Mouse (Mus musculus) liver, postnatal 0 days (tissue): ENCODE data around the gene Wdr95. TPM values are rescaled to one million over a fixed set of nuclear protein-coding genes. Genes with fewer than 3 reads are reported as not detected.

Experiments
- ATAC-seq: fragments of 200-750 bp; cut with Nextera tagmentation; 2 replicates; pipeline ENCODE4 v1.8.0; 2017; ENCODE audit warnings: mild to moderate bottlenecking, moderate library complexity
- DNase-seq: peaks from one replicate; pipeline ENCODE4 v3.0.0-alpha.2; 2016
- H3K27ac ChIP-seq: fragments of 300-500 bp; sonication (generic); 2 replicates; pipeline ENCODE4 v1.5.1; 2014; ENCODE audit warnings: antibody characterized with exemption, moderate library complexity, mild to moderate bottlenecking, low read depth
- H3K27me3 ChIP-seq: fragments of 300-500 bp; sonication (generic); 2 replicates; pipeline ENCODE4 v1.6.1; 2014; ENCODE audit warnings: low read length, control low read depth, mixed read lengths; ENCODE audit not compliant: insufficient read depth
- H3K36me3 ChIP-seq: fragments of 300-500 bp; sonication (generic); replicated peaks from 2 replicates; pipeline ENCODE4 v1.6.1; 2014; ENCODE audit warnings: mild to moderate bottlenecking, control low read depth, low read length, moderate library complexity, mixed read lengths; ENCODE audit not compliant: insufficient read depth
- H3K4me1 ChIP-seq: fragments of 300-500 bp; sonication (generic); 2 replicates; pipeline ENCODE4 v1.6.1; 2014; ENCODE audit warnings: antibody characterized with exemption, mild to moderate bottlenecking, control low read depth; ENCODE audit not compliant: insufficient read depth
- H3K4me2 ChIP-seq: fragments of 300-500 bp; sonication (generic); 2 replicates; pipeline ENCODE4 v1.6.1; 2014; ENCODE audit warnings: low read depth, mild to moderate bottlenecking, low read length, moderate library complexity, mixed read lengths
- H3K4me3 ChIP-seq: fragments of 300-500 bp; sonication (generic); 2 replicates; pipeline ENCODE4 v1.5.1; 2014; ENCODE audit warnings: low read depth, low read length
- H3K9ac ChIP-seq: fragments of 300-500 bp; sonication (generic); replicated peaks from 2 replicates; pipeline ENCODE4 v1.6.1; 2014; ENCODE audit warnings: mild to moderate bottlenecking, moderate library complexity
- H3K9me3 ChIP-seq: fragments of 300-500 bp; sonication (generic); 2 replicates; pipeline ENCODE4 v1.6.1; 2016; ENCODE audit warnings: mild to moderate bottlenecking, control low read depth, low read length, mixed read lengths
- CTCF ChIP-seq: sonication (generic); IDR thresholded peaks from 2 replicates; pipeline ENCODE4 v1.5.1; 2016; ENCODE audit warnings: antibody characterized with exemption, low read depth
- EP300 ChIP-seq: IDR thresholded peaks from 2 replicates; pipeline ENCODE4 v1.6.1; 2016; ENCODE audit warnings: antibody characterized with exemption, low read depth, mild to moderate bottlenecking
- WGBS: fragments of 180-500 bp; shearing (Covaris S2); extraction: QIAGEN DNeasy Blood & Tissue Kit; methylation state at CpG from one replicate; pipeline ENCODE4 v1.1.7; 2014; ENCODE audit not compliant: insufficient replicate concordance; 5-methylcytosine and 5-hydroxymethylcytosine counted together
- polyA plus RNA-seq: library from polyadenylated mRNA; unstranded; fragments of >200 nt; fragmentation: Nextera tagmentation; extraction: Ambion mirVana; gene quantifications from 2 replicates; pipeline ENCODE4 v1.2.1, GENCODE M21; 2015

Wdr95 gene
- polyA plus RNA-seq, 1 experiment from 2014 or later = not detected

- H3K27ac ChIP-seq = no peak overlapping the region
- WGBS = 51% methylated on average over 11 of the region's 11 CpGs
- no peaks in the 10 kb centered on the region for H3K4me1 ChIP-seq
- H3K9ac ChIP-seq = no peak overlapping the region
- no peaks in the 10 kb centered on the region for H3K27me3 ChIP-seq
- TF ChIP-seq EP300 = no peak
- no peaks in the 10 kb centered on the region for H3K36me3 ChIP-seq
- DNase-seq (no peak), ATAC-seq (no peak)
- no peak overlapping the region for H3K4me2 ChIP-seq
- H3K9me3 ChIP-seq = no peaks in the 10 kb centered on the region
- no peak overlapping the region for H3K4me3 ChIP-seq
These were observed 32.6 kb downstream of the Wdr95 start for GRCm38 (mm10) chr5:149560903-149561588.

GRCm38 (mm10) chr5:149566026-149566425, 37.5 kb downstream of the Wdr95 start:
- WGBS = 63% methylated on average over 11 of the region's 11 CpGs
- no peak for TF ChIP-seq CTCF

GRCm38 (mm10) chr5:149566957-149567356, 38.5 kb downstream of the Wdr95 start:
- peak; percentile 83 for ATAC-seq

More at GRCm38 (mm10) chr5:149566026-149566425, 37.5 kb downstream of the Wdr95 start:
- no peak overlapping the region for H3K4me3 ChIP-seq
- H3K9ac ChIP-seq = no peak overlapping the region
- no peak for ATAC-seq
- H3K4me1 ChIP-seq = no peaks in the 10 kb centered on the region
- H3K4me2 ChIP-seq = no peak overlapping the region
- no peaks in the 10 kb centered on the region for H3K27me3 ChIP-seq
- H3K36me3 ChIP-seq = no peaks in the 10 kb centered on the region
- H3K27ac ChIP-seq = no peak overlapping the region
- no peaks in the 10 kb centered on the region for H3K9me3 ChIP-seq
- DNase-seq = no peak

DNA sequence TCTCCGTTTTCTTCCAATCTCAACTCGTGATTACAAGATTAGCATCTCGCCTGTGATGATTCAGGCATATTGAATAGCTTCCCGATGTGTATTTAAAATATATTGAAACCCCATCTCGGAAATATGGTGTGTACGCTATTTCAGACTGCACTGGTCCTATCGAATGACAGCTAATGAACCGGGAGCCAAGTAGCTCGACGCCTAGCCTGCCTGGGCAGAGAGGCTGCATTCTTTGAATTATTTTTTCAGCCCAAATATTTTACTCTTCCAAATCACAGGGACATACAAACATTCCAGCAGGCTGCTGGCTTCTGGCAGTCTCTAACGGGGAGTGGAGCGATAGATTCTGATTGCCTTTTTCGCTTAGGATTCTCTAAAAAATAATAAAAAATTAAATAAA, 40.5 kb downstream of the Wdr95 start:
- ATAC-seq (no peak), DNase-seq (no peak)
- 77% methylated on average over 13 of the region's 13 CpGs for WGBS
- H3K4me1 ChIP-seq = no peaks in the 10 kb centered on the region
- no peak overlapping the region for H3K27ac ChIP-seq
- H3K27me3 ChIP-seq = no peaks in the 10 kb centered on the region
- no peaks in the 10 kb centered on the region for H3K36me3 ChIP-seq
- no peak overlapping the region for H3K4me3 ChIP-seq
- H3K9me3 ChIP-seq = no peaks in the 10 kb centered on the region
- no peak overlapping the region for H3K4me2 ChIP-seq
- no peak overlapping the region for H3K9ac ChIP-seq
- TF ChIP-seq CTCF (no peak), EP300 (no peak)

More at GRCm38 (mm10) chr5:149566957-149567356, 38.5 kb downstream of the Wdr95 start:
- H3K4me2 ChIP-seq = no peak overlapping the region
- no peak for DNase-seq
- H3K36me3 ChIP-seq = no peaks in the 10 kb centered on the region
- WGBS = 74% methylated on average over 5 of the region's 5 CpGs
- no peaks in the 10 kb centered on the region for H3K9me3 ChIP-seq
- H3K27me3 ChIP-seq = no peaks in the 10 kb centered on the region
- H3K4me1 ChIP-seq = no peaks in the 10 kb centered on the region
- no peak overlapping the region for H3K9ac ChIP-seq
- TF ChIP-seq EP300 = 0 out of 2 replicates have a peak, but pooled peaks have one; percentile 49
- no peak for TF ChIP-seq CTCF
- no peak overlapping the region for H3K27ac ChIP-seq
- H3K4me3 ChIP-seq = no peak overlapping the region

GRCm38 (mm10) chr5:149576977-149577376, 48.5 kb downstream of the Wdr95 start:
- no peaks in the 10 kb centered on the region for H3K9me3 ChIP-seq
- DNase-seq (no peak), ATAC-seq (no peak)
- no peak overlapping the region for H3K27ac ChIP-seq
- no peaks in the 10 kb centered on the region for H3K36me3 ChIP-seq
- TF ChIP-seq EP300 (no peak), CTCF (no peak)
- H3K4me1 ChIP-seq = no peaks in the 10 kb centered on the region
- no peaks in the 10 kb centered on the region for H3K27me3 ChIP-seq
- H3K4me3 ChIP-seq = no peak overlapping the region
- H3K4me2 ChIP-seq = no peak overlapping the region
- no peak overlapping the region for H3K9ac ChIP-seq
- WGBS = 51% methylated on average over 10 of the region's 10 CpGs

DNA sequence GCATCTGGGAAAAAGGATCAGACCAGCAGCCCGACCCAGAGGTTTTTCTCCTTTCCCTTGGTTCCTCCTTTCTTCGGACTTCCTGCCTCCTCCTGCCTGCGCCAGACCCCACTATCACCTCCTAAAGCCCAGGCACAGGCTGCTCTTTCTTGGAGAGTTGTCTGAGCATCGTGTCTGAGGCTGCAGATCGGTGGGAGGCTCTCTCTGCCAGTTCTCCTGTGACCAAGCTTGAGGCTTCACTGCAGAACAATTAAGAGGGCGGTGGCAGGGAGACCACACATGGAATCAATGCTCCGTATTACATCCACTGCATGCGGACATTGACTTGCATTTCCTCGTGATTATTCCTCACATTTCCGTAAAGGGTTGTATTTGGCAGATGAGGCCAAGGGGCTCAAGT, 49.0 kb downstream of the Wdr95 start:
- Histone ChIP-seq H3K4me2 (no peak overlapping the region), H3K4me1 (no peaks in the 10 kb centered on the region), H3K9me3 (no peaks in the 10 kb centered on the region), H3K36me3 (no peaks in the 10 kb centered on the region), H3K4me3 (no peak overlapping the region), H3K27ac (no peak overlapping the region), H3K9ac (no peak overlapping the region), H3K27me3 (no peaks in the 10 kb centered on the region)
- WGBS = 32% methylated on average over 10 of the region's 10 CpGs
- TF ChIP-seq EP300 (no peak), CTCF (no peak)
- DNase-seq (no peak), ATAC-seq (no peak)
